Mouse (Mus musculus) kidney, postnatal 4 days (tissue): Measurements from ENCODE around the gene Ppp1r12b.

ENCODE experiments used
- DNase-seq, 2 experiments: peaks; one replicate each; pipeline ENCODE4 v3.0.0; 2021; ENCODE audit warnings: mixed read lengths in 2 of 2

Gene Ppp1r12b

GRCm38 (mm10) chr1:134757230-134757629 lies 198.5 kb downstream of the Ppp1r12b start:
- DNase-seq = no peak

- DNase-seq = no peak
Measured at GRCm38 (mm10) chr1:134756190-134756873, 199.4 kb downstream of the Ppp1r12b start.

- DNase-seq = peak in 1 of 2 experiments; percentile 45
Measured at GRCm38 (mm10) chr1:134755548-134756189, 200.1 kb downstream of the Ppp1r12b start.

GRCm38 (mm10) chr1:134754818-134755217 lies 200.9 kb downstream of the Ppp1r12b start:
- no peak for DNase-seq

GRCm38 (mm10) chr1:134753751-134754630 lies 201.8 kb downstream of the Ppp1r12b start:
- peak; percentile 46 to 66 for DNase-seq

GRCm38 (mm10) chr1:134752447-134752846 lies 203.3 kb downstream of the Ppp1r12b start:
- DNase-seq = no peak

- DNase-seq = peak; percentile 60 to 72
Measured at GRCm38 (mm10) chr1:134749889-134750288, 205.9 kb downstream of the Ppp1r12b start.

GRCm38 (mm10) chr1:134747236-134748174 lies 208.2 kb downstream of the Ppp1r12b start:
- DNase-seq = peak; percentile 67 to 73

GRCm38 (mm10) chr1:134745648-134746047 lies 210.1 kb downstream of the Ppp1r12b start:
- DNase-seq = peak; percentile 67 to 70

- no peak for DNase-seq
Measured at GRCm38 (mm10) chr1:134741946-134742661, 213.6 kb downstream of the Ppp1r12b start.

GRCm38 (mm10) chr1:134741433-134741832 lies 214.3 kb downstream of the Ppp1r12b start:
- DNase-seq = peak; percentile 74 to 76

- no peak for DNase-seq
Measured at GRCm38 (mm10) chr1:134737463-134737862, 218.3 kb downstream of the Ppp1r12b start.

GRCm38 (mm10) chr1:134733659-134734058 lies 222.1 kb downstream of the Ppp1r12b start:
- no peak for DNase-seq

- DNase-seq = peak; percentile 52 to 68
Measured at GRCm38 (mm10) chr1:134727256-134727655, 228.5 kb downstream of the Ppp1r12b start.

- DNase-seq = no peak
Measured at GRCm38 (mm10) chr1:134726480-134726879, 229.3 kb downstream of the Ppp1r12b start.

- peak; percentile 62 to 69 for DNase-seq
Measured at GRCm38 (mm10) chr1:134725276-134725675, 230.5 kb downstream of the Ppp1r12b start.

GRCm38 (mm10) chr1:134722891-134723290 lies 232.9 kb downstream of the Ppp1r12b start:
- no peak for DNase-seq

- DNase-seq = no peak
Measured at GRCm38 (mm10) chr1:134721486-134721885, 234.3 kb downstream of the Ppp1r12b start.

GRCm38 (mm10) chr1:134719718-134720304 lies 235.9 kb downstream of the Ppp1r12b start:
- DNase-seq = peak in 1 of 2 experiments; percentile 64

- no peak for DNase-seq
Measured at GRCm38 (mm10) chr1:134715092-134715491, 240.7 kb downstream of the Ppp1r12b start.

GRCm38 (mm10) chr1:134714166-134714565 lies 241.6 kb downstream of the Ppp1r12b start:
- no peak for DNase-seq
